Mouse (Mus musculus) MEL (cell line): ENCODE measurements around the gene Gm10563.

Experiments used
- CTCF ChIP-seq, 3 experiments: IDR thresholded peaks in 2 of 3; conservative IDR thresholded peaks in 1 of 3; 2 replicates each; pipeline ENCODE4 v1.5.1; 2011 to 2012; ENCODE audit warnings: low read length in 3 of 3, low read depth in 2 of 3, mild to moderate bottlenecking in 2 of 3, improper control_type of control experiment in 1 of 3, inconsistent platforms in 1 of 3, mixed read lengths in 1 of 3, moderate library complexity in 1 of 3; ENCODE audit not compliant: control insufficient read depth in 1 of 3, insufficient read depth in 1 of 3, poor library complexity in 1 of 3, severe bottlenecking in 1 of 3
- EP300 ChIP-seq, 2 experiments: IDR thresholded peaks; 2 replicates each; pipeline ENCODE4 v1.6.1; 2011; ENCODE audit warnings: improper control_type of control experiment in 2 of 2, low read length in 2 of 2, low read depth in 1 of 2, mild to moderate bottlenecking in 1 of 2
- GATA1 ChIP-seq: IDR thresholded peaks from 2 replicates; pipeline ENCODE4 v1.6.1; 2011; ENCODE audit warnings: low read depth, low read length, improper control_type of control experiment
- POLR2A ChIP-seq, 2 experiments: IDR thresholded peaks; 2 replicates each; pipeline ENCODE4 v1.6.1; 2011 to 2012; ENCODE audit warnings: low read length in 2 of 2, mild to moderate bottlenecking in 2 of 2, control low read depth in 1 of 2, improper control_type of control experiment in 1 of 2, low read depth in 1 of 2, moderate library complexity in 1 of 2; ENCODE audit not compliant: control insufficient read depth in 1 of 2, insufficient read depth in 1 of 2, poor library complexity in 1 of 2
- SMC3 ChIP-seq: IDR thresholded peaks from 2 replicates; pipeline ENCODE4 v1.6.1; 2011; ENCODE audit warnings: low read depth, low read length, improper control_type of control experiment
- ZKSCAN1 ChIP-seq: IDR thresholded peaks from 2 replicates; pipeline ENCODE4 v1.6.1; 2012; ENCODE audit warnings: low read depth, mild to moderate bottlenecking, inconsistent platforms, low read length, improper control_type of control experiment, moderate library complexity
- ZNF384 ChIP-seq: IDR thresholded peaks from 2 replicates; pipeline ENCODE4 v1.6.1; 2012; ENCODE audit warnings: low read depth, mild to moderate bottlenecking, inconsistent platforms, low read length, improper control_type of control experiment

DNA sequence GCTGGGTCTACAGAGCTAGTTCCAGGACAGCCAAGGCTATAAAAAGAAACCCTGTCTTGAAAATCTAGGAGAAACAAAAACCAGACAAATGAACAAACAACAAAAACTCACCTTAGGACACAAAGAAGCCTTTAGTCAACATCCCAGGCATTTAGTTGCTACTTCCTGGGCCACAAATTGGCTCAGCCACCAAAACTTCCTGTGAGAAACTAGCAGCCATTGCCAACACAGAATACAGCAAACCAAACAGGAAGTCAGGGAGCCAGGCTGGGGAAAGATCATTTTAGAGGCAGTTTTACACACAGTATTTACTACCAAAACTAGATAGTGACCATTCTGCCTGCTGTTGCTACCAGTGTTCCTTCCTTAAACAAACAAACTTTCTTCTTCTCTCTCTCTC, 21.7 kb upstream of the Gm10563 start:
- no peak for TF ChIP-seq ZKSCAN1
- no peak for TF ChIP-seq SMC3
- TF ChIP-seq CTCF (IDR thresholded peaks at IDR 0.05 in 2 of 3, conservative IDR thresholded peaks at IDR 0.05 in 1 of 3; ENCODE audit: control insufficient read depth in 1 of 3, insufficient read depth in 1 of 3, low read depth in 2 of 3, low read length in 3 of 3, poor library complexity in 1 of 3, severe bottlenecking in 1 of 3) = no peak
- TF ChIP-seq ZNF384 = no peak
- TF ChIP-seq EP300 (IDR thresholded peaks at IDR 0.05; ENCODE audit: low read depth in 1 of 2, low read length in 2 of 2) = no peak
- TF ChIP-seq GATA1 = no peak
- no peak for TF ChIP-seq POLR2A (IDR thresholded peaks at IDR 0.05; ENCODE audit: control insufficient read depth in 1 of 2, insufficient read depth in 1 of 2, low read depth in 1 of 2, low read length in 2 of 2, poor library complexity in 1 of 2)
